Mouse (Mus musculus): Measurements from ENCODE around the gene D630045J12Rik. TPM values are rescaled to one million over a fixed set of nuclear protein-coding genes. Genes with fewer than 3 reads are reported as not detected.
A peak's percentile ranks its signal among the peaks of the same experiment; 100 is the strongest.

Gene D630045J12Rik
- total and polyA plus RNA-seq, 2 experiments from 2014 or later, result 9.7 to 42.5 TPM

- Histone ChIP-seq H3K9ac (replicated peaks; ENCODE audit: low read length, poor library complexity, severe bottlenecking) (no peak overlapping the region), H3K9me3 (ENCODE audit: low read length) (no peaks in the 10 kb centered on the region), H3K4me2 (ENCODE audit: low read depth, low read length, poor library complexity, severe bottlenecking) (no peak overlapping the region), H3K27me3 (ENCODE audit: insufficient read depth, low read length) (no peaks in the 10 kb centered on the region), H3K27ac (ENCODE audit: low read depth, low read length) (no peak overlapping the region), H3K36me3 (ENCODE audit: insufficient read depth, low read length) (no peaks in the 10 kb centered on the region), H3K4me1 (ENCODE audit: insufficient read depth, low read length) (peaks cover 7% of the 10 kb centered on the region; the same call in 1 of the 2 replicates), H3K4me3 (ENCODE audit: low read depth, low read length) (no peak overlapping the region)
- no peak for ATAC-seq (ENCODE audit: low FRiP score)
- WGBS, result 90% methylated on average over 3 of the region's 3 CpGs
- no peak for DNase-seq (ENCODE audit: low spot score)
- TF ChIP-seq CTCF (IDR thresholded peaks at IDR 0.05), result no peak
Measured at GRCm38 (mm10) chr6:38244806-38245205, 9.0 kb downstream of the D630045J12Rik start.

- no peak for DNase-seq (ENCODE audit: low spot score)
- no peak overlapping the region for H3K4me3 ChIP-seq (ENCODE audit: low read depth, low read length)
- no peak for TF ChIP-seq CTCF (IDR thresholded peaks at IDR 0.05)
- H3K27ac ChIP-seq (ENCODE audit: low read depth, low read length), result no peak overlapping the region
- no peak overlapping the region for H3K9ac ChIP-seq (replicated peaks; ENCODE audit: low read length, poor library complexity, severe bottlenecking)
- no peak for ATAC-seq (ENCODE audit: low FRiP score)
- H3K36me3 ChIP-seq (ENCODE audit: insufficient read depth, low read length), result no peaks in the 10 kb centered on the region
- 82% methylated on average over 3 of the region's 3 CpGs for WGBS
- H3K4me2 ChIP-seq (ENCODE audit: low read depth, low read length, poor library complexity, severe bottlenecking), result no peak overlapping the region
- no peaks in the 10 kb centered on the region for H3K9me3 ChIP-seq (ENCODE audit: low read length)
- no peaks in the 10 kb centered on the region for H3K27me3 ChIP-seq (ENCODE audit: insufficient read depth, low read length)
- H3K4me1 ChIP-seq (ENCODE audit: insufficient read depth, low read length), result peaks cover 7% of the 10 kb centered on the region; the same call in 1 of the 2 replicates
Measured at GRCm38 (mm10) chr6:38244167-38244566, 9.6 kb downstream of the D630045J12Rik start.

GRCm38 (mm10) chr6:38242833-38243232 lies 11.0 kb downstream of the D630045J12Rik start:
- H3K4me3 ChIP-seq (ENCODE audit: low read depth, low read length), result no peak overlapping the region
- no peak overlapping the region for H3K4me2 ChIP-seq (ENCODE audit: low read depth, low read length, poor library complexity, severe bottlenecking)
- no peak for TF ChIP-seq CTCF (IDR thresholded peaks at IDR 0.05)
- no peaks in the 10 kb centered on the region for H3K27me3 ChIP-seq (ENCODE audit: insufficient read depth, low read length)
- no peaks in the 10 kb centered on the region for H3K36me3 ChIP-seq (ENCODE audit: insufficient read depth, low read length)
- no peak overlapping the region for H3K9ac ChIP-seq (replicated peaks; ENCODE audit: low read length, poor library complexity, severe bottlenecking)
- WGBS, result 84% methylated on average over 5 of the region's 5 CpGs
- H3K27ac ChIP-seq (ENCODE audit: low read depth, low read length), result no peak overlapping the region
- peaks cover 7% of the 10 kb centered on the region; the same call in 1 of the 2 replicates for H3K4me1 ChIP-seq (ENCODE audit: insufficient read depth, low read length)
- ATAC-seq (ENCODE audit: low FRiP score), result no peak
- DNase-seq (ENCODE audit: low spot score), result no peak
- no peaks in the 10 kb centered on the region for H3K9me3 ChIP-seq (ENCODE audit: low read length)

- Histone ChIP-seq H3K27ac (ENCODE audit: low read depth, low read length) (no peak overlapping the region), H3K4me3 (ENCODE audit: low read depth, low read length) (no peak overlapping the region), H3K4me1 (ENCODE audit: insufficient read depth, low read length) (peaks cover 7% of the 10 kb centered on the region; the same call in 1 of the 2 replicates), H3K4me2 (ENCODE audit: low read depth, low read length, poor library complexity, severe bottlenecking) (no peak overlapping the region), H3K9ac (replicated peaks; ENCODE audit: low read length, poor library complexity, severe bottlenecking) (no peak overlapping the region), H3K9me3 (ENCODE audit: low read length) (no peaks in the 10 kb centered on the region), H3K36me3 (ENCODE audit: insufficient read depth, low read length) (no peaks in the 10 kb centered on the region), H3K27me3 (ENCODE audit: insufficient read depth, low read length) (no peaks in the 10 kb centered on the region)
- WGBS, result 68% methylated on average over 8 of the region's 8 CpGs
- ATAC-seq (ENCODE audit: low FRiP score), result no peak
- no peak for TF ChIP-seq CTCF (IDR thresholded peaks at IDR 0.05)
- no peak for DNase-seq (ENCODE audit: low spot score)
Measured at GRCm38 (mm10) chr6:38242295-38242830, 11.4 kb downstream of the D630045J12Rik start.

- 79% methylated on average over 4 of the region's 4 CpGs for WGBS
- TF ChIP-seq CTCF (IDR thresholded peaks at IDR 0.05), result no peak
- H3K27ac ChIP-seq (ENCODE audit: low read depth, low read length), result no peak overlapping the region
- H3K9ac ChIP-seq (replicated peaks; ENCODE audit: low read length, poor library complexity, severe bottlenecking), result no peak overlapping the region
- ATAC-seq (ENCODE audit: low FRiP score), result no peak
- no peak for DNase-seq (ENCODE audit: low spot score)
- no peak overlapping the region for H3K4me2 ChIP-seq (ENCODE audit: low read depth, low read length, poor library complexity, severe bottlenecking)
- H3K36me3 ChIP-seq (ENCODE audit: insufficient read depth, low read length), result no peaks in the 10 kb centered on the region
- H3K4me1 ChIP-seq (ENCODE audit: insufficient read depth, low read length), result peaks cover 7% of the 10 kb centered on the region; the same call in 1 of the 2 replicates
- no peak overlapping the region for H3K4me3 ChIP-seq (ENCODE audit: low read depth, low read length)
- H3K27me3 ChIP-seq (ENCODE audit: insufficient read depth, low read length), result no peaks in the 10 kb centered on the region
- no peaks in the 10 kb centered on the region for H3K9me3 ChIP-seq (ENCODE audit: low read length)
Measured at GRCm38 (mm10) chr6:38241508-38241907, 12.3 kb downstream of the D630045J12Rik start.

- Histone ChIP-seq H3K9me3 (ENCODE audit: low read length) (no peaks in the 10 kb centered on the region), H3K4me1 (ENCODE audit: insufficient read depth, low read length) (peaks cover 3% of the 10 kb centered on the region; the same call in 1 of the 2 replicates), H3K27ac (ENCODE audit: low read depth, low read length) (no peak overlapping the region), H3K4me3 (ENCODE audit: low read depth, low read length) (no peak overlapping the region), H3K4me2 (ENCODE audit: low read depth, low read length, poor library complexity, severe bottlenecking) (no peak overlapping the region), H3K36me3 (ENCODE audit: insufficient read depth, low read length) (no peaks in the 10 kb centered on the region), H3K9ac (replicated peaks; ENCODE audit: low read length, poor library complexity, severe bottlenecking) (no peak overlapping the region), H3K27me3 (ENCODE audit: insufficient read depth, low read length) (no peaks in the 10 kb centered on the region)
- TF ChIP-seq CTCF (IDR thresholded peaks at IDR 0.05), result no peak
- WGBS, result 51% methylated on average over 5 of the region's 5 CpGs
- DNase-seq (ENCODE audit: low spot score) (no peak), ATAC-seq (ENCODE audit: low FRiP score) (peak; percentile 35; the same call in 1 of the 2 replicates)
Measured at GRCm38 (mm10) chr6:38240618-38241017, 13.2 kb downstream of the D630045J12Rik start.

Data from midbrain, postnatal 0 days (tissue).